Mouse (Mus musculus) olfactory bulb, adult 2 months (tissue): ENCODE results near the gene Mtcl1.

Experiments
- CTCF ChIP-seq: fragments of 200-500 bp; IDR thresholded peaks from 2 replicates; pipeline ENCODE4 v1.5.1; 2012; ENCODE audit warnings: low read depth, mild to moderate bottlenecking, low read length, moderate library complexity; ENCODE audit not compliant: insufficient read depth
- POLR2A ChIP-seq: fragments of 200-500 bp; IDR thresholded peaks from 2 replicates; pipeline ENCODE4 v1.6.1; 2012; ENCODE audit warnings: mild to moderate bottlenecking, low read depth, low read length, moderate library complexity; ENCODE audit not compliant: insufficient read depth

- peak; percentile 39; the same call in 1 of the 2 replicates for TF ChIP-seq CTCF
- no peak for TF ChIP-seq POLR2A
These were observed 837 bp downstream of the Mtcl1 start for GRCm38 (mm10) chr17:66448421-66449405.
